Mouse (Mus musculus) thymus, adult 2 months (tissue): ENCODE measurements around the gene Vti1a.

Source experiments
- CTCF ChIP-seq: fragments of 200-500 bp; IDR thresholded peaks from 2 replicates; pipeline ENCODE4 v1.5.1; 2012; ENCODE audit warnings: mild to moderate bottlenecking, control low read depth, low read length, moderate library complexity, borderline replicate concordance; ENCODE audit not compliant: control insufficient read depth, poor library complexity, insufficient read depth; ENCODE audit errors: extremely low read depth
- POLR2A ChIP-seq: fragments of 200-500 bp; IDR thresholded peaks from 2 replicates; pipeline ENCODE4 v1.6.1; 2012; ENCODE audit warnings: mild to moderate bottlenecking, low read length, control low read depth, moderate library complexity; ENCODE audit not compliant: control insufficient read depth, poor library complexity, insufficient read depth; ENCODE audit errors: extremely low read depth

- TF ChIP-seq CTCF (no peak), POLR2A (no peak)
Observed at GRCm38 (mm10) chr19:55496333-55496732, 180.2 kb downstream of the Vti1a start.
